Mouse (Mus musculus) left cerebral cortex, adult 11 months (tissue): ENCODE measurements at regions not wholly inside any gene's neighbourhood (a gene's known extent, or its start where the extent isn't known, plus 50 kb on each side); places are given as distances from the start of the nearest gene placed in this dataset.

ENCODE experiments used
- DNase-seq: peaks from one replicate; pipeline ENCODE4 v3.0.0; 2022; ENCODE audit warnings: low spot score

DNA sequence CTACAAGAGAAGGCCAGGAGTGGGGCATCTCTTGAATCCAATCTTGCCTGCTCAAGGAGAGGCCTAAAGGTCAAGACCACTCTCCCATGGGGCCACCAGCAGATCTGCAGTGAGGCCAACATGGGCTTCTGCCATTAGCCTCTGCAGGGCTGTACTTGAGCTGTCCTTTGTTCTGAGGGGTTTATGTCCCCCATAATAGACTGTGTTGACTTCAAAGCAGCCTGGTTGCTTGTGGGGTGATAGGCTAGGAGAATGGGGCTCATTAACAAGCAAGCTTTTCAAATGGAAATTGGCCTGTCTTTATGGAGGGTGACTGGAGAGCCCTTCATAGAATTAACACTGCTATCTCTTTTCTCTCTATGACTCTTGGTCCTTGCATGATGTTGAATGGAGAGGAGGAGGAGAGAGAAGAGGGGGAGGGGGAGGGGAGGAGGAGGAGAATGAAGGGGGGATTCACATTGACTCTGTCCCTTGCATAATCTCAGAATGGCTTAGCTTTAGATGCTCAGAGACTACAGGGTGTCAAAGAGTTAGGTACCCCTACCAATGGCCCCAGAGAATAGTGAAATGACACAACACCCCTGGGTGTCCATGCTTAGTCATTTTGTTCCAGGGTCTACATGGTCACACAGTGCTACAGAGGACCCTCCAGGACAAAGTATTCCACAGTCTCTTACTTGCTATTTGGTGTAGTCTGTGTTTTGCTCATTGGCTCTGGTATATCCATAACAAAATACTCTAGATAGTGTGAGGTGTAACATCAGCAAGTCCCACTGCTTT, 352.3 kb upstream of the Mgmt start:
- DNase-seq, result no peak

DNA sequence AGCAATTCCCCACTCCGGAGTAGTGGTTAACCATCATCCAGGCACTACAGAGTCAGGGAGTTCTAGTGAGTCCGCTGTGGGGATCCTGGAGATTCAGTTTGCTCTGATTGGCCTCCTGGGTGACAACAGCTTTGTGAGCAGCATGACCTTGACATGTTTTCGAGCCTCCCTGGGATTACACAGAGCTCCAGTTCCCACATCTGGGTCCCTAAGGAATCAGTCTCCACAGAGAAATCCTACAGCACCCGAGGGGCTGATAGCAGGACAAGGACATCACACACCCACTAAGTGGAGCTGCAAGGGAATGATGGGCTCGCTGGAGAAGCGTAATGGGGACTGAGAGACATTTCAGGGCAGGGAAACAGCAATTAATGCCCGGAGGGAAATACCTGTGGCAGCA, 351.5 kb upstream of the Mgmt start:
- DNase-seq, result no peak

DNA sequence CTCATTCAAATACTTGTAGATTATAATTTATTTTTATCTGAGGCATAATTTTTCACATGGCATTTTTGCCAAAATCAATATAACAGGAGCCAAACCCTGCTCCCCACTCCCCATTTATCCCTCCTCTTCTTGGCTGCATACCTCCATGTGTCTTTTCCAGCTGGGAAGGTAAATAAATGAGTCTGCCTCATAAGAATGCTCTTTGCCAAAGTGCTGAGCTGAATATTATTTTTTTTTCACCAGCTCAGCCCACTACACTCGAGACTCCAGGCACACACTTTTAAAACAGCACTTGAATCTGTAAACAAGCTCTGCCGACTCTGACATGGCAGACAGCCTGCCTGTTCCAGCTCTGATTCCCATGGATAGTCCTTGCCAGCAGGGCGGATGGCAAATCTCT, 346.6 kb upstream of the Mgmt start:
- no peak for DNase-seq

DNA sequence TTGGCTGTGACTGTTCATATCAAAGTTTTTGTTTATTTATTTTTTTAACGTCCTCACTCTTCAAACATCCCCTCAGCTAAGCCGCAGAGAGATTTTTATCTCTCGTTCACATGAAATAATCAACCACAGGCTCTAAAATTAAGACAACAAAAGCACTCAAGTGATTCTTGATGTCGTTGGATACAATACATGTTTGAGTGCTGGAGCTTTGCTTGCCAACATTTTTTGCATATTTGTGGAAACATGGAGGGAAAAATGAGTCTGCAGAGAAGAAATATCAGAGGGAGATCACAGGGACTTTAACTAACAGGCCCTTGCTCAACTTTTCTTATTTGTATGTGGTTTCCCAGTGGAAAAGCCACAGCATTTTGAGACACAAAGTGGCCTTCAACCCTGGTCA, 338.0 kb upstream of the Mgmt start:
- DNase-seq, result no peak

DNA sequence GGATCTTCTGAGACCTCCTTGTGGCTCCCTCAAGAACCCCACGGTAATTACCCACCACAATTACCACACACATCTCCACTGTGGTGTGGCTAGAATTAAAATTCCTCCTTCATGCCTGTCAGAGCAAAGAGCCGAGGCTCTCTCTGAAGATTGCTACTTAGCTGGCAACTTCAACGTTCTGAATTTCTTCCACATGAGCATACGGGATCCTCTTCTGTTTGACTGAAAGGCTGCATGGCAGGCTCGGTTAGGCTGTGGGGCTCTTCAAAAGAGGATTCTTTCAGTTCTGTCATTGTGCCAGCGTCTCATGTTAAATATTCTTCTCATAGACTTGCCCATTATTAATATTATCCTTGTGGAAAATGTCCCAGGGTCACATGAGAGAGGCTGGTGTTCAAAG, 334.9 kb upstream of the Mgmt start:
- DNase-seq, result no peak

DNA sequence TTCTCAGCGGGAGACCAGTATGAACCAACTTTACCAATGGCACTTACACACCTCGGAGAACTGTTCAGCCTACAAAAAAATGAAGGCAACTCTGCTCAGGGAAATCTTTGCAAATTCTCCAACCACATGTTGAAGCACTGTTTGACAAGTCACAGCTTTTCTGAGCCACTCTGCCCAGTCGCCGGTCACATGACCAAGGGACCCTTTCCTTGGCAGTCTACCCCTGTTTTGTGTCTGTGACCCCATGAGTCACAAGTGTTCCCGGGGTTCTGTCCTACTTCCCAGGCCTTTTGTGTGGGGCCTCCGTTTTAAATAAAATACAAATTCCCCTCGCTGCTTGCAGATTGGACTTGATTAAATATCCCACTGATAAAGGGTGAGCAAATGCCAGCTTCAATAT, 323.5 kb upstream of the Mgmt start:
- DNase-seq, result no peak

DNA sequence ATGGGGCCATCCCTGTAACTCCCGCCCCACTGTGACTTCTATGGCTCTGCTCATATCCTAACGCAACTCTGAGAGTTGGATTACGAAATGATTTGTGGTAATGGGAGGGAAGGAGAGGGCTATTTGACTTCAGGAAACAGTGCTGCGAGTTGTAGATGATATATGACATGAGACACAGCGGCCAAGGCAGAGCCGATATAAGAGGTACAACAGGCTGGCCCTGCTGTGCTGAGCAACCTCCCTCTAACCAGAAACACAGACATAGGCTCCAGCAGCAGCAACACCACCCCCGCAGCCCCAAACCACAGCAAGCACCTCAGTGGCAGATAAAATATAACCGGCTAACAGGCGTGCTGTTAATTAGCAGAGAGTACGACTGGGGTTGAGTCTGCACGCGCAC, 312.5 kb upstream of the Mgmt start:
- no peak for DNase-seq

DNA sequence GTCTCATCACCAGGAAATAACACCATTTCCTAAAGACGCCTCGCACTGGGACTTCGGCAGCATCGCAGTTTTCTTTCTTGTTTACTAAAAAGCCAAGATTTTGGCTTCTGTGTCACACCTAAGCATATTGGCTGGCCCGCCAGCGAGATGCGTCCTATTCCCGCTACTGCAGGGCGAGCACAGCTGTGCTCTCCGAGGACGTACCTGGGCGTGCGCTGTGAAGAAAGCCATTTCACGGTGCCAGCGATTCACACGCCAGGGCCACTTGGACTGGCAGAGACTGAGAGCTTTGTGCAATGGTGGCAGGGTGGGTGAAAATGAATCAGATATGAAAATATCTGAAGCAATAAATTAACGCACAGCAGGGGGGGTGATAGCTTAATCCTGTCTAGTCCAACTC, 310.1 kb upstream of the Mgmt start:
- no peak for DNase-seq

DNA sequence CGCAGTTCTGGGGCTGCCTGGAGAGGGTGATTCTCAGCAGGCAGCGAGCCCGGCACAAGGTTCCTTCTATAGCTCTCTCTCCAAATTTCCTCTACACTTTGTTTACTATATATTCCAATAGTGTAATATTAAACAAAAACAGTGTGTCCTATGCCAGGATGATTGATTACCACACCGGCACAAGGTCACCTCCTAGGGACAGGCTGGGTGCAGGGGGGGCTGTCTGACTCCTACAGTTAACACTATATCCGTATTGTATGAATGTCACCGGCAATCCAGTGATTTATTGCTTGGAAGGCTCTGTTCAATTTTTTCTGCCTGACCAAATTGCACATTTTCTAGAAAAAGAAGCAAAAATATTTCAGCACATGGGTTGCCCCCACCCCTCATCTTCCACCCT, 305.9 kb upstream of the Mgmt start:
- no peak for DNase-seq

DNA sequence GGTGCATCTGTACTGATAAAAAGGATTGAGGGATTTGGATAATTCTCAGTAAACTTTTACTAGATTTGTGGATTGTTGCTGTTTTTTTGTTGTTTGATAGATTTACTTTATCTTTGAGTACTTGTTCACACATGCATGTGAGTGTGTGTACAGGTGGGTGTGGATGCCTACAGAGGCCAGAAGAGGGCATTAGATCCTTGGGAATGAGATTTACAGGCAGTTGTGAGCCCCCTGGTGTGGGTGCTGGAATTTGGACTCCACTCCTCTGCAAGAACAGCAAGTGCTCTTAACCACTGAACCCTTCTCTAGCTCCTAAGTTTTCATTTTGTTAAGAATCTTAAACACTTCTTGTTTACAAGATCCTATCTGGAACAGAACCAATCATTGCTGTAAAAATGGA, 303.5 kb upstream of the Mgmt start:
- DNase-seq, result no peak

DNA sequence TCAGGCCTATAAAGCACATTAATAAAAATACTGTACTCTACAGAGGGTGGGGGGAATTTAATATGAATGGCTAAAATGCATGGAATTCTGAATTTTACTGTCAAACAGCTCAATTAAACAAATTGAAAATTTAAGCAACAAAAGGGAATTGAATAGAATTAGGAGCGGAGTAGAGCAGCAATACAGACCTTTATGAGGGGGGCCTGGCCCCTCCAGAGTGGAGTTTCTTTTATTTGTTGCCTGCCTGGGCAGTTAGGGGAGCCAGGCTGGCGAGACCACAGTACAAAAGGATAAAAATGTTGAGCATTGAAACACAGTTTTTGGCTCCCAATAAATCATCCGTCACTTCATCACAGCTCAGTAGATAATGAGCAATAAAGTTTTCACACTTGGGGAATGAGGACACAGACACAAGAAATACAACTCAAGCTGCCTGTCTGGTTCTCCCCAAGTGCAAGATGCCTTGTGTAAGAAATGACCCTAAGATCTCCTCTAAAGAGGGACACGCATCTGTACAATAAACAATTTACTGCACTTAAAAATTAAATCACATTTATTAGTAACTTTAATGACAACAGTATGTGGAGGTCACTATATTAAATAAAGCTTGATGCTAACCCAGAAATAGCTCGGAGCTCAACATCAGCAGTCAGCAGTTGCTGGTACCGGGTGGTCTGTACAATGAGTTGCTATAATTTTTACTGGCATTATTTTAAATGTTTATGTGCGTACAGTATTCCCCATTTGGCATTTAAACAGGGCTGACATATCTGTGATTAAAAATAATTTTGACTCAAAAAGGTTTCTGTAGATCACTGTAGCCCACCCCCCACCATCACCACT, 286.9 kb upstream of the Mgmt start:
- no peak for DNase-seq

DNA sequence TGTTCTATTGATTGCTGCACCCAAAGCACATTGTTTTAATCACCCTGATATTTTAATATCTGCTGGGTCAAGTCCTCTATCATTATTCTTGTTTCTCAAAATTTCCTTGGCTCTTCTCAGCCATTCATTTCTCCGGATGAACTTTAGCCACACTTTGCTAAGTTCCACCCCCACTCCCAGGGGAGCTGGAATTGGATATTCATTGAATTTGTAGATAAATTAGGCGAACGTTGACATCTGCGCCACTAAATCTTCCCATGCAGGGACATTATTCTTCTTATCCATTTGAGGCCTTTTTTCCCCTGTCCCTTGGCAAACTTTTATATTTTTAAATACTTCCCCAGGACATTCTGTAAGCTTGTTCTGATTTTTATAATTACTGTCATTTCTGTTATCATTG, 280.9 kb upstream of the Mgmt start:
- DNase-seq, result no peak

DNA sequence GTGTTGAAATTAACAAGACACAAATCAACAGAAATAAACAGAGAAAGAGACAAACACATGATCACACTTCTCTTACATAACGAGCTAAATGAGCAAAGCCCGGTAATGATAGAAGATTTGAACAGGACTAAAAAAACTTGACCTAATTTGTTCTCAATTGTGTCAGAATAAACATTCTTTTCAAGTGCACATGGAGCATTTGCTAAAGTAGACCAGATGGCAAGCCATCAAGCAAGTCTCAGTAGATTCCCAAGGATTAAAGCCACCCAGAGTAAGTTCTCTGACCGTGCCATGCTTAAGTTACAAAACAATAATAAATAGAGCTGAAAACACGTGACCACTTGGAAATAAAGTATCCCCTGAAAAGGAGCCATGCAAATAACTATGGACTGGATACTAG, 269.9 kb upstream of the Mgmt start:
- DNase-seq, result no peak

DNA sequence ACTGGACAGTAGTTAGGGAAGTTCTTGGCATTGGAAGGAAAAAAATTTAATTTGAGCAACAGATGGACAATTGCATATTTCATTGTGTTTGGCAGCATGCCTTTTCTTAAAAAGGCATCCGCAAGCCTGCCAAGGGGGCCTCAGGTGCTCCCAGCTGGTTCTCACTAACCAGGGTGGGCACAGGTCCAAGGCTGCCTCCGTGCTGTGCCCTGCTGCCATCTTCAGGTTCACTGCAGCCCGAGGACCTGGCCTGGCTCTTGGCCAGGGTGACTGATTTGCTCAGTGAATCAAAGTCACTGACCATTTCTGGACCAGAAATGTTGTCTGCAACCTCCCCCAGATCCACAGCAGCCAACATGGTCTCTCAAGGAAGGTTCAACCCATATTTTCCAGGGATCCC, 263.3 kb upstream of the Mgmt start:
- no peak for DNase-seq

DNA sequence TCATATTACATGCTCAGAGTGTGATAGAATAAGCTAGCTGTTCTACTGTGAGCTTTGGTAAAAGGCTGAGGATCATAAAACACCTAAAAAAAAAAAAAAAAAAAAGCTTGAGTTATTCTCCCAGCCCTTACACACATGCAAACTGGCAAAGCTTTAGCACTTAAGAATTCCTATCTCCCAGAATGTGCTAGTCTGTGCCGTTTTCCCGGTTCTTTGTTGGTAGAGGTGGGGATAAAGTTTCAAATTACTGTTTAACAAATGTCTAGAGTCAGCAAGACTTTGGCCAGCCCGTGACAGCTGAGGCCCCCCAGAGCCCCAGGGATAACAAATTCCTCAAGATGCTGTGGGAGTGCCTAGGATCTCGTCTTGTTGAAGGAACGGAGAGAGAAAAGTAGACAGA, 254.3 kb upstream of the Mgmt start:
- DNase-seq, result no peak

DNA sequence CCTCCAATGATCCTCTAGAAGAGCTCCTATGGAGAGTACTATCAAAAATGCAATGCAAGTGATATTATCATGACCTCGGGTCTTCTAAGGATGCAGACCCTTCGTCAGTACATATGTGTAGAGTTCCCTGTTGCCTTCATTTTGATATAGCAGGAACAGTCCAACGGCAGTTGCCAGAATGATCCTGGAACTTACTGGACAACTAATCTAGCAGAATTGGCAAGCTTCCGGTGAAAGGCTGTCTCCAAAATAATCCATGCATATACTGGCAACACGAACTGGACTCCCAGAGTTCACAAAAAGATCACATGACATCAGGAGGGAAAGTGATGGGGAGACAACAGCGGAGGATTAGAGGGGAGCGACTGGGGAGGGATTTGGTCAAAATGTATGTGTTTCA, 253.6 kb upstream of the Mgmt start:
- no peak for DNase-seq

DNA sequence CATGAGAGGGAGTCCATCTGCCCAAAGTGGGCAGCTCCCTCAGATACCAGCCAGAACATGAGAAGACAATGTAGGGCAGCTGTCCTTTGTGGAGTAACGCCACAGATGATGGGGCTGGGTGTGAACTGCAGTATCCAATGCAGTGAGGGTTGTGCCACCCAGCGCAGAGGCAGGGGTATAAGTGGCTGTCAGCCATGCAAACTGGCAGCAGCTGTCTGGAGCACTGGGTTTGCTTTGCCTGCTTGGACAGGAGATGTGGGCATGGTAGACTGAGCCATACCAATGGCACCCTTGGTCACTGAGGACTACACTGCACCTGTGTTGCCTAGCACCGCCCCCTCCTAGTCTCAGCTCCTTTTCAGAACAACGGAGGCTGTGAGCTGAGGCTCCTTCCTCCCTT, 244.6 kb upstream of the Mgmt start:
- no peak for DNase-seq

DNA sequence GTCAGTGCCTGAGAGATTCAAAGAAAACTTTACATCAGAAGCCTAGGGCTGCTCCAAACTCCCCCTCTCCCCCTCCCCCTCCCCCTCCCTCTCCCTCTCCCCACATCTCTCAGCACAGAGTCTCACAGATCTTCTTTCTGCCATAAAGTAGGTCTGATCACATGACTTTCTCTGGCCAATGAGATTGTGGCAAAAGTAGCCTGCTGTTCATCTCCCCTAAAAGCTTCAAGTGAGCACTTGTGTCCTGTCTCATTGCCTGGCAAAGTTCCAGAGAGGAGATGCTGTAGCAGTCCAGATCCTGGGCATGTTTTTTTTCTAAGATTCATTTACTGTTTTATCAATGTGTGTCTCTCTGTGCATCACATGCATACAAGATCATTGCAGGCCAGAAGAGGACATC, 234.5 kb upstream of the Mgmt start:
- DNase-seq, result no peak

DNA sequence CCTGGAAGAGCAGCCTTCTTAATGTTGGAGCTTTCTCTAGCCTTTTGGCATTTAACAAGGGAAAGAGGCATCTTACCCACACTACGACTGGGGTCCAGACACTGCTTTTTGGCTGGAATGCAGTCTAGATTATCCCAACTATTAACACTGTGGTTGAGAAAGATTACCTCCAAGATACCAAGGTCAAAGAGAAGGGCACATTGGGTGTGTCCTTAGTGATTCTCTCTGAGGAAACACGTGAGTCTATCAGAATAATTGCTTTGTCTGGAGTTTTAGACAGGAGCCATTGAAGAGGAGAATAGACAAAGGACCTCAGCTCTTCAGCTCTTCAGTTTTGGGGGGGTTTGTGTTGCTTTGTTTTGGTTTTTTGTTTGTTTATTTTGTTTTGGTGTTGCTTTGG, 234.0 kb upstream of the Mgmt start:
- DNase-seq, result no peak

DNA sequence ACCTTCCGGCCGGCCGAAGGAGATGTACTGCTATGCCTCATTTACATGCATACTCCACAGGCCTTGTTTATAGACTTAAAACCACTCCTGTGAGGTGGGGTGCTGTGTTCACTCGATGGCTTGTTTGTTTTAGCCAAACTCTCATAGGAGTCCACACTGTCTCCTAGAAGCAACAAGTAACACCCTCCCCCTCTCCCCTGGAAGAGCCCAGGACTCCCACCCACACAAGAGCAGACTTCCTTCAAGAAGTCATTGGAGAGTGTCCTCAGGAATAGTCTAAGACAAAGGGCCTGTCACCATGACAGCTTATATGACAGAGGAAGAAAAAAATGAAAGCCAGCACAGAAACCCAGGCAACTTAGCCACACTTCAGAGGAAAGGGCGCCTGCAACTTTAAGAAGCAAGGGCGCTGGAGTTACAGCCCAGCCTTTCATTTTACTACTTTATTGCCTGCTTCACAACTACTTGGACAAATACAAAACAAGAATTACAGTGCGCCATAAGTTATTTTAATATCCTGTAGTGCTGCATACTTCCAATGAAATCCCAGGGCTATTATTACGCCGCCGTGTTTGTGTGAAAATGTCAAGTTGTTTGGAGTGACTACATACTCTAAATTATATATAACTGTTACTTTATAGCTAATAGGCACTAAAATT, 229.9 kb upstream of the Mgmt start:
- no peak for DNase-seq

DNA sequence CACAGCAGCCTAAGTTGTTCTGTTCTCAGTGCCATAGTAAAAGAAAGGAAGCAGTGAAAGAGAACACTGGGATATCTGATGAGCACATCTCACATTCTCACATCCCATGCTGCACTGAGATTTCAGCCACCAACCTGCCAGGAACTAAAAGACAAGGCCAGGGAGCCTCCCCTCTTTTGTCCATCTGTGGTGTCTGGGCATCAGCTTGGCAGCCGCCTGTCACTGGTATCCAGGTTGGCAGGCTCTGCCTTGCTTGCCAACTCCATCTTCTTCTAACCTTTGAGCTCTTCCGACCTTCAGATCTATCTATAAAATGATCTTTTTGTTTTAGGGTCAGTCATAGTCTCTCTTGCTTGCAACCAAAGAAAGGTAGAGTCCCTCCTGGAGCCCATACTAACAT, 228.5 kb upstream of the Mgmt start:
- DNase-seq, result no peak

DNA sequence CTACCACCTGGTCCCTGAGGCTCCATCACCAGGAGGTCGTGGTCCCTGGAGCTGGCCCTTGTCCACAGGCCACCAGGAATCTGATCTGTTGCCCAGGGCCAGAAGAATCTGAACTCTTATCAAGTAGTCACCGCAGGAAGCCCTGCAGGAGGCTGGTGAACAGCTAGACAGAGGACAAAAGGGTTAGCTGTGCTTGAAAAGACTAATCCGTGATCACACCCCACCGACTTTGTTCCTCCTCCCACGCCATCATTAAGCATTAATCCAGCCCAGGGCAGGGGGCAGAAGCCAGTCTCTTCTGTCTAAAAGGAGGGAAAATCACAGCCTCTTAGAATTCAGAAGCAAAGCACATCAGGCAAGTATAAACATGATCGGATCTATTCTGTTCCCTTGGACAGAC, 227.7 kb upstream of the Mgmt start:
- DNase-seq, result no peak

DNA sequence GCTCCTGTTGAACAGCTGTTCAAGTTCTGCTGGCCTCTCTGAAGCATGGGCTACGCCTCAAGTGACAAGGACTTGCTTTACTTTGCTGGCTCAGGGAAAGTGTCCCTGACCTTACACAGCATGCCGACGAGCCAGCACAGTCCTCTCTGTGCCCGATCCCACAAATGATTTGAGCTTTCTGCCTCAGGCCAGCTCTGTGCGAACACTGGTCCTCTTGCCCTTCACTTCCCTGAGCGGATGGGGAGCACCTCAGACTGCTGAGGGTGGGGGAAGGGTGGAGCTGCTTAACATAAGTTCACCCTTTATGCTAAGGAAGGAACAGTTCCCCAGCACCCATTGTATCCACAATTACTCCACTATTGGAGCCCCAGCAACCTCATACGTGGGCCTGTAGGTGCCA, 223.7 kb upstream of the Mgmt start:
- no peak for DNase-seq
